Mouse (Mus musculus) embryonic facial prominence, embryonic 14.5 days (tissue): ENCODE results near the gene Stradb. TPM values are rescaled to one million over a fixed set of nuclear protein-coding genes. Genes with fewer than 3 reads are reported as not detected.

Experiments used
- ATAC-seq: fragments of 200-750 bp; cut with Nextera tagmentation; 2 replicates; pipeline ENCODE4 v1.8.0; 2017; ENCODE audit warnings: low read depth, moderate number of reproducible peaks, moderate TSS enrichment
- DNase-seq: peaks from one replicate; pipeline ENCODE4 v3.0.0-alpha.2; 2015; ENCODE audit warnings: low spot score
- H3K27ac ChIP-seq: fragments of 300-500 bp; sonication (generic); replicated peaks from 2 replicates; pipeline ENCODE4 v1.5.1; 2014; ENCODE audit warnings: low read depth, mild to moderate bottlenecking, low read length, moderate library complexity
- H3K27me3 ChIP-seq: fragments of 300-500 bp; sonication (generic); replicated peaks from 2 replicates; pipeline ENCODE4 v1.6.1; 2014; ENCODE audit warnings: low read length; ENCODE audit not compliant: control insufficient read depth, insufficient read depth
- H3K36me3 ChIP-seq: fragments of 300-500 bp; sonication (generic); 2 replicates; pipeline ENCODE4 v1.6.1; 2014; ENCODE audit warnings: low read length, mixed read lengths; ENCODE audit not compliant: control insufficient read depth, insufficient read depth
- H3K4me1 ChIP-seq: fragments of 300-500 bp; sonication (generic); 2 replicates; pipeline ENCODE4 v1.6.1; 2014; ENCODE audit warnings: antibody characterized with exemption, low read length; ENCODE audit not compliant: control insufficient read depth, insufficient read depth
- H3K4me2 ChIP-seq: fragments of 300-500 bp; sonication (generic); 2 replicates; pipeline ENCODE4 v1.6.1; 2014; ENCODE audit warnings: low read depth, mild to moderate bottlenecking, low read length, moderate library complexity, mixed read lengths
- H3K4me3 ChIP-seq: fragments of 300-500 bp; sonication (generic); 2 replicates; pipeline ENCODE4 v1.5.1; 2014; ENCODE audit warnings: low read depth, mild to moderate bottlenecking, low read length
- H3K9ac ChIP-seq: fragments of 300-500 bp; sonication (generic); 2 replicates; pipeline ENCODE4 v1.6.1; 2014; ENCODE audit warnings: low read depth, mild to moderate bottlenecking, low read length, moderate library complexity, mixed read lengths
- H3K9me3 ChIP-seq: fragments of 300-500 bp; sonication (generic); 2 replicates; pipeline ENCODE4 v1.6.1; 2016; ENCODE audit warnings: low read length; ENCODE audit not compliant: control insufficient read depth
- WGBS: fragments of 180-500 bp; shearing (Covaris S2); extraction: QIAGEN DNeasy Blood & Tissue Kit; methylation state at CpG from one replicate; pipeline ENCODE4 v1.1.7; 2014; 5-methylcytosine and 5-hydroxymethylcytosine counted together
- polyA plus RNA-seq: library from polyadenylated mRNA; unstranded; fragments of >200 nt; fragmentation: Nextera tagmentation; extraction: Ambion mirVana; gene quantifications from 2 replicates; pipeline ENCODE4 v1.2.1, GENCODE M21; 2014

Gene Stradb
- polyA plus RNA-seq, 1 experiment from 2014 or later: 32.3 TPM

DNA sequence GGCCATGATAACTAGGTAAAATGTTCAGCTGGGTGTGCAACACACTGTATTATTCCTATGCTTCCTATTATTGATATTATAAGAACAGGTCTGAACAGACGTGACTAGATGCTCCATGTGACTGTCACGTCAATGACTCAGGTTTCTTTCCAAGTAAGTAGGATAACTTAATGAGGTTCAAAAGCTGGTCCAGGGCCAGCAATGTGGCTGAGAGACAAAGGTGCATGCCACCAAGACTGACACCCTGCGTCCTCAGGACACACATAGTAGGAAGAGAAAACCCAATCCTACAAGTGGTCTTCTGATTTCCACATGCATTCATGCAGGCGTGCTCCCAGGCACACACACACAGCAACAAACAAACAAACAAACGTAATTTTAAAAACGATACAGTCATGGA is 2.2 kb upstream of the Stradb start:
- no peaks in the 10 kb centered on the region for H3K36me3 ChIP-seq
- WGBS: 85% methylated on average over 6 of the region's 6 CpGs
- no peak overlapping the region for H3K4me2 ChIP-seq
- H3K4me1 ChIP-seq: peaks cover 18% of the 10 kb centered on the region
- no peak for DNase-seq
- H3K27ac ChIP-seq: no peak overlapping the region
- ATAC-seq: no peak
- no peaks in the 10 kb centered on the region for H3K9me3 ChIP-seq
- H3K27me3 ChIP-seq: no peaks in the 10 kb centered on the region
- no peak overlapping the region for H3K4me3 ChIP-seq
- H3K9ac ChIP-seq: no peak overlapping the region

DNA sequence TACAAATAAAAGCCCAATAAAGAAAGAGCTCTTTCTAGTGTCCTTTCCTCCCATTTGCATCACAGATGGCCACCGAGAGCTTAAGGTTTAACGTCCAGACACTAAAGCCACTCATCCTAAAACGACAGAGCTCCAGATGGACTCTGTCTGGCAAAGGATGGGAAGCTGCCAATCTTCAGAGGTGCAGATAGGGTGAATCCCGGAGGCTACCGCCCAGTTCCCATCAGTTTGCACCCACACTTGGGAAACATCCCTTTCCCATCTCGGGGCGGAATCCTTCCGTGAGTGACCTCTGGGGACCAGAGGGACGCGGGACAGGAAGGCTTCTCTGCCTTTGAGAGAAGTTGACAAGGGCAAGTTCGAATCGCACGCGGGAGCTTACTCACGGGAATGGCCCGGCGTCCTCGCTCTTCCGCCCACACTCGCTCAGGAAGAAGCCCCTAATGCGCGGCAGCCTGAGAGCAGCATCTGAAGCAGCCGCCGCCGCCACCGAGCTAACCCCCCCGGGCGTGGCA is 414 bp upstream of the Stradb start:
- Histone ChIP-seq H3K27ac (peak overlapping the region; percentile 77), H3K4me3 (peak overlapping the region; percentile 92), H3K4me1 (peaks cover 18% of the 10 kb centered on the region), H3K36me3 (no peaks in the 10 kb centered on the region), H3K9me3 (no peaks in the 10 kb centered on the region), H3K4me2 (peak overlapping the region; percentile 80), H3K27me3 (no peaks in the 10 kb centered on the region), H3K9ac (peak overlapping the region; percentile 90)
- DNase-seq (no peak), ATAC-seq (no peak)
- under 1% methylated on average over 28 of the region's 28 CpGs for WGBS

DNA sequence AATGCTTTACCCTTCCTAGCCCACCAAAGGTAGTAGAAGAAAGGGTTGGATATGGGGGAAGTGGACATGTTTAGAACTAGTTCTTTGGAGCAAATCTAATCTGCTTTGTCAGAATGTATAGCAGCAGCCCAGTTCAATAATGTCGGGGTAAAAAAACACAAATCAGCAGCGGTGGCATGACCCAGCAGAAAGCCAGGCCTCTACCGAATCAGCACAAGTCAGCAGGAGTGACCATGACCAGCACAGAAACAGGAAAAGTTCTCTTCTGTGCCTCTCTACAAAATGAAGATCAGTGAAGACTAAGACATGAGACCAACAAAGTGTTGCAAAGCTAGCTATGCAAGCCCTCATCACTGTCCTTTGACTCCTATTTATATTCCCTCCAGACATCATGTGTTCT is 9.0 kb downstream of the Stradb start:
- H3K9ac ChIP-seq: no peak overlapping the region
- no peaks in the 10 kb centered on the region for H3K4me1 ChIP-seq
- no peak overlapping the region for H3K4me3 ChIP-seq
- WGBS: 83% methylated on average over 3 of the region's 3 CpGs
- no peaks in the 10 kb centered on the region for H3K27me3 ChIP-seq
- DNase-seq: no peak
- no peak overlapping the region for H3K27ac ChIP-seq
- no peak overlapping the region for H3K4me2 ChIP-seq
- ATAC-seq: no peak
- no peaks in the 10 kb centered on the region for H3K9me3 ChIP-seq
- H3K36me3 ChIP-seq: peaks cover 37% of the 10 kb centered on the region

DNA sequence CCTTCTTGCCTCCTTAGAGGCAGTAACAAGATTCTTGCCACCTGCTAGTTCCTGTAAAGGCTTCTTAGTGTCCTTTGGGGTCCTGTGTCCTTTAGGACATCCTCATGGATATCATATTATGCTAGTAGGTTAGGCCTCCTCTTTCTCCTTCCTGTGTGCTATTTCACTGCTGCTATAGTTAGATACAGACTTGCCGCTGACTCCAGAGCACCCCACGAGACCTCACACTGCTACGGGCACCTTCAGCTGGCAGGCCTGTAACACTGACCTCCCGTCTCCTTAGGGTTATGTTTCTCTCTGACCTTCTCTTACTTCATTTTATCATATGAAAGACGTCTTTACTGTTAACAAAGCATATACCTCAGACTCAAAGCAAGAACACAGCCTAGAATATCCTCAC is 11.3 kb downstream of the Stradb start:
- Histone ChIP-seq H3K4me1 (no peaks in the 10 kb centered on the region), H3K4me2 (no peak overlapping the region), H3K27ac (no peak overlapping the region), H3K4me3 (no peak overlapping the region), H3K27me3 (no peaks in the 10 kb centered on the region), H3K36me3 (peaks cover 41% of the 10 kb centered on the region), H3K9ac (no peak overlapping the region), H3K9me3 (no peaks in the 10 kb centered on the region)
- ATAC-seq (no peak), DNase-seq (no peak)
- 83% methylated on average over 5 of the region's 5 CpGs for WGBS

DNA sequence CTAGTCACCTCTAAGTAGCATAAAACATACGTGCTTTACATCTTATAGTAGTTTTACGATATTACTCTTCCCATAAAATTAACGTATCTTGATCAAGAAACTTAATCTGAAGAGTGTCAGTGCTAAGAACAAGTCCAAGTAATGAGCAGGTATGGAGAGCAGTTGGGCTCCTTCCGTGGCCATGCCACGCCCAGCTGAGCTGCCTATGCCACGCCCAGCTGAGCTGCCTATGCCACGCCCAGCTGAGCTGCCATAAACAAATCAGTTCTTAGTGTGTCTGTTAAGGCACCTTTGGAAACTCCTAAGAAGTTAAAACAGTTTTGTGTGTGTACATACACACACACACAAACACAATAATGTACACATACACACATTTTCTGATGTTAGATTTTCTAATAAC is 19.8 kb downstream of the Stradb start:
- Histone ChIP-seq H3K27ac (no peak overlapping the region), H3K9me3 (no peaks in the 10 kb centered on the region), H3K27me3 (no peaks in the 10 kb centered on the region), H3K9ac (no peak overlapping the region), H3K4me2 (no peak overlapping the region), H3K4me3 (no peak overlapping the region), H3K36me3 (peaks cover 31% of the 10 kb centered on the region), H3K4me1 (no peaks in the 10 kb centered on the region)
- DNase-seq: peak; percentile 10
- no peak for ATAC-seq
- WGBS: 89% methylated on average over 7 of the region's 7 CpGs

DNA sequence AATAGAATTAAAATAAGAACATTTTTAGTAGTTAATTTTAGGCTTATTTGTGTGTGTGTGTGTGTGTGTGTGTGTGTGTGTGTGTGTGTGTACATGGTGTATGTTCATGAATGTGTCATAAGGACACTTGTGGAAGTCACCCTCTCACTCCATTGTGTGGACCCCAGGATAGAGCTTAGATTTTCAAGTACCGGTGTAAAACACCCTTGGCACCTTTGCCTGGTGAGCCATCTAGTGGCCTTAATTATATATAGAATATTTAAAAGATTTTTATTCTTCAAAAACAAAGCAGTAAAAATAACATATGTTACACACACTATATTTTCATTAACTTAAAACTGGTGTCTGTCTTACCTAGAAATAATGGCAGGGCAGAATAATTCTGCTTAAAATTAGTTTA is 20.4 kb downstream of the Stradb start:
- H3K4me1 ChIP-seq: no peaks in the 10 kb centered on the region
- H3K27ac ChIP-seq: no peak overlapping the region
- no peaks in the 10 kb centered on the region for H3K27me3 ChIP-seq
- H3K4me3 ChIP-seq: no peak overlapping the region
- no peak overlapping the region for H3K4me2 ChIP-seq
- 23% methylated on average over 1 of the region's 1 CpGs for WGBS
- DNase-seq (peak; percentile 15), ATAC-seq (no peak)
- H3K36me3 ChIP-seq: peaks cover 31% of the 10 kb centered on the region
- no peaks in the 10 kb centered on the region for H3K9me3 ChIP-seq
- no peak overlapping the region for H3K9ac ChIP-seq

DNA sequence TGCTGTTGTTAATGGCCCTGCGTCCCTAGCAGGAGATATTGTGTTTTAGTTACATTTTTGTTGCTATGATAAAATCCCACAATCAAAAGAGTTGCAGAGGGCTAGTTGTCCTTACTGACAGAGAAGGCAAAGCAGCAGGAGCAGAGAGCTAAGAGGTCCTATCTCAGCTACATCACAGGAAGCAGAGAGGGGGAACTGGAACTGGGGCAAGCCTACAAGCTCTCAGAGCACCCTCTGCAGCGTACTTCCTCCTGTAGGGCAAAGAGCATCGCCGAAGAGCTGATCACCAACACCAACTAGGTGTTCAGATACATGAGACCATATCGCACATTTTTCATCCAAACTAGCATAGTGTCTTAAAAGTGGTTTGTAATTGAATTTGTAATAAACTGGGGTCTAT is 22.0 kb downstream of the Stradb start:
- H3K9me3 ChIP-seq: no peaks in the 10 kb centered on the region
- no peak overlapping the region for H3K4me3 ChIP-seq
- no peak overlapping the region for H3K4me2 ChIP-seq
- no peaks in the 10 kb centered on the region for H3K4me1 ChIP-seq
- no peak overlapping the region for H3K9ac ChIP-seq
- 91% methylated on average over 5 of the region's 5 CpGs for WGBS
- peaks cover 31% of the 10 kb centered on the region for H3K36me3 ChIP-seq
- DNase-seq (no peak), ATAC-seq (no peak)
- no peaks in the 10 kb centered on the region for H3K27me3 ChIP-seq
- no peak overlapping the region for H3K27ac ChIP-seq

DNA sequence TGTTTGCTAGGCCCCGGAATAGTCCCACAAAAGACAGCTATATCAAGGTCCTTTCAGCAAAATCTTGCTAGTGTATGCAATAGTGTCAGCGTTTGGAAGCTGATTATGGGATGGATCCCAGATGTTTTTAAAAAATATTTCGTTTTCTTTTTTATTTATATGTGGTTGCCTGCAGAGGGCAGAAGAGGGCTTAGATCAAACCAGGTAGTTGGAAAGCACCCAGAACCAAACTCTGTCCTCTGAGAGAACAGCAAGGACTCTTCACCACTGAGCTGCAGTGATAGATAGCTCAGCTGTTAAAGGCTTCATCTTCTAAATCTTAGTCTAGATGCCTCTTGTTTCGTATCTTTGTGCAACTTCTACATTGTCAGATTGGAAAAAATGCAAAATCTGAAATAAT is 35.9 kb downstream of the Stradb start:
- WGBS: 33% methylated on average over 4 of the region's 4 CpGs
- Histone ChIP-seq H3K27me3 (no peaks in the 10 kb centered on the region), H3K4me2 (no peak overlapping the region), H3K27ac (no peak overlapping the region), H3K36me3 (no peaks in the 10 kb centered on the region), H3K4me1 (no peaks in the 10 kb centered on the region), H3K9ac (no peak overlapping the region), H3K4me3 (no peak overlapping the region), H3K9me3 (no peaks in the 10 kb centered on the region)
- ATAC-seq: no peak
- DNase-seq: peak; percentile 41

DNA sequence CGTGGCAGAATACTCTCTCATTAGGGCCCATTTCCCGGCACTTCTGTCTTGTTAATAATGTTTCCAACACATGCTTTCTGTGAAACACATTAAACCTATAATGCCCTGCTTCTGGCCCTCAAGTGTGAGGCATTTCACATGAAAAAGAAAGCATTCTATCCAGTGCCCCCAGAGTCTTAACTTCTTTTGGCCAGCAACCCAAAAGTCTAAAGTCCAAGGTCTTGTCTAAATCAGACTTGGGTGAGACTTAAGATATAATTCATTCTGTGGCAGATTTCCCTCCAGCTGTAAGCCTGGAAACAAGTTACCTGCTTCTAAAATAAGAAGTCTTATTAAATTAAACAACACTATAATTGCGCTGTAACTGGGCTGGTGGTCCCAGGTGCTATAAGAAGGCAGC is 48.2 kb downstream of the Stradb start:
- ATAC-seq (no peak), DNase-seq (no peak)
- H3K4me2 ChIP-seq: no peak overlapping the region
- no peak overlapping the region for H3K27ac ChIP-seq
- no peak overlapping the region for H3K4me3 ChIP-seq
- H3K9ac ChIP-seq: no peak overlapping the region
- H3K36me3 ChIP-seq: no peaks in the 10 kb centered on the region
- H3K9me3 ChIP-seq: no peaks in the 10 kb centered on the region
- no peaks in the 10 kb centered on the region for H3K4me1 ChIP-seq
- H3K27me3 ChIP-seq: no peaks in the 10 kb centered on the region
- WGBS: 72% methylated on average over 3 of the region's 3 CpGs
